Comparison of ENCODE assay signal across 8 mouse cellular contexts in the genomic region with DNA sequence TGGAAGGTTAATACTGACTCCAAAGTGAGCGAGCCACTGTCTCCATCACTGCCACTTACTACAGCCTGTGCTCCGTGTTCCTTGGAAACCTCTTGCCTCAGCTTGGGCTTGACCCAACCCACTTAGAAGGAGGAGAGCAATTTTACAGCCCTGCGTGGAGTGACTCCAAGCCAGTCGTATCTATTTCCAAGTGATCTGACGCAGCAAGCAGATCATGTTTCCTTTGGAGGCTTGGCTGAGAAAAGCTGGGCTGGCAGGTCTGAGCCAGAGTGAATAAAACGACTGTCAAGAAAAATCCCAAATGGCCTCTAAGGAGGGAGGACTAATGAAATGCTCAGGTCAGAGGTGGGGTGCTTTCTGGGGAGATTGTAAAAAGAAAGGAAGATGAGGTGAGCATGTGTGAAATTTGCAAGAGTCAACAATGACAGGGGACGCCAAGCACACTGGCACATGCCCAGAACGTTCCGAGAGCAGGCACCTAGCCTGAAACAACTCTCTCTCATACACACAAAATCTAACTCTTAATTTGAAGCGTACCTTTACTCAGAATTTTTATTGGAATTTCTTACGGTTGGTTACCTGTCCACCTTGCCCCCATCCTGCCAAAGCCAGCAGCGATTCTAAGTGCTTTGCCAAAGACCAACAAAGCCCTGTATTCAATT.
DNase-seq lines count a peak whose midpoint lies in the region; ATAC-seq lines count a peak whose summit lies in the region.

No protein-coding gene starts in this region.

- no peaks in the 10 kb centered on the region for H3K9me3 ChIP-seq in kidney, embryonic 14.5 days (ENCODE audit: control insufficient read depth, low read length)

- peak; percentile 68 for DNase-seq in ovary, adult 18-20 months (ENCODE audit: low spot score)
- no peak for DNase-seq in ovary, postnatal 10 days (ENCODE audit: low spot score)
- DNase-seq in gastrocnemius, postnatal 4 days (ENCODE audit: low spot score in 2 of 2) = peak; percentile 59 to 84
- DNase-seq in neural tube, embryonic 10.5 days (ENCODE audit: extremely low spot score, low spot score) = peak; percentile 26
- no peak for DNase-seq in spleen, adult 12 weeks (ENCODE audit: low spot score)
- DNase-seq in layer of hippocampus, postnatal 25 days (ENCODE audit: extremely low spot score in 1 of 2, low spot score in 1 of 2) = no peak
- no peak for DNase-seq in thymus, postnatal 10 days (ENCODE audit: low spot score in 2 of 2)

- H3K27me3 ChIP-seq in kidney, embryonic 14.5 days (ENCODE audit: control insufficient read depth, insufficient read depth, low read length) = no peaks in the 10 kb centered on the region

- peaks cover 24% of the 10 kb centered on the region for H3K4me1 ChIP-seq in kidney, embryonic 14.5 days (ENCODE audit: control insufficient read depth, insufficient read depth, low read length)

- H3K4me2 ChIP-seq in kidney, embryonic 14.5 days (replicated peaks; ENCODE audit: low read depth, low read length) = peak overlapping the region; percentile 17; the same call in 1 of the 2 replicates

- no peaks in the 10 kb centered on the region for H3K36me3 ChIP-seq in kidney, embryonic 14.5 days (ENCODE audit: control insufficient read depth, insufficient read depth, low read length)

- 19% methylated on average over 12 of the region's 12 CpGs for WGBS in kidney, embryonic 14.5 days

- H3K27ac ChIP-seq in kidney, embryonic 14.5 days (ENCODE audit: low read depth, low read length) = peak overlapping the region; percentile 57; the same call in 1 of the 2 replicates

- no peak overlapping the region for H3K9ac ChIP-seq in kidney, embryonic 14.5 days (ENCODE audit: low read depth, low read length)

- no peak overlapping the region for H3K4me3 ChIP-seq in kidney, embryonic 14.5 days (ENCODE audit: low read length)

- ATAC-seq in kidney, embryonic 14.5 days (ENCODE audit: low FRiP score, low TSS enrichment) = peak; percentile 85

Comparison
In these comparisons a context has a peak if more than half of its experiments do, and no peak if none do; other contexts are left out.
1. DNase-seq: peak in ovary, adult 18-20 months (single experiment), gastrocnemius, postnatal 4 days (2 of 2) and neural tube, embryonic 10.5 days (single experiment); none in ovary, postnatal 10 days (single experiment), spleen, adult 12 weeks (single experiment), layer of hippocampus, postnatal 25 days (0 of 2) and thymus, postnatal 10 days (0 of 2).